Mouse (Mus musculus) testis, postnatal 10 days (tissue): Measurements from ENCODE around the gene Gfod1.

ENCODE experiments used
- DNase-seq: peaks from one replicate; pipeline ENCODE4 v3.0.0; 2021; ENCODE audit warnings: low spot score

The Gfod1 gene

DNA sequence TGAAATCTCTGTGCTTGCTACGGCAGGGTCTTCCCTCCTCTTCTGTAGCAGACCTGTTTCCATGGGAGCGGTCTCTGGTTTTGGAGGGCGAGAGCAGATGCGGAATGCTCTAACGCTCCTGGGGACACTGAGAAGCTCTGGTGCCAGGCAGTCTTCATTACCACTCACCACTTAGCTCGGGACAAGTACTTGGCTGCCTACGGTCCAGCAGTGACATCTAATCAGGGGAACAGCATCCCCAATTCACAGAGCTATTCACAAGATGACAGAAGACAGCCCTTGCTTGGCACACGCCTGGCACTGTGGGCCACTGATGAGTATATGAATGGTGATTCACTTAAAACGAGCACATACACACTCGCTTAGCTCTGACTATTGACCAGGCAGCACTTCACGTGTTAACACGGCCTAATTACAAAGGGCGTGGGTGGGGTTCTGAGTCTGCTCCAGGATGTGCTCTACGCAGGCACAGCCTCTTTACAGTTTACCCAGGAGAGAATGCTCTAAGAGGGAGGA lies 151.9 kb downstream of the Gfod1 start:
- no peak for DNase-seq

DNA sequence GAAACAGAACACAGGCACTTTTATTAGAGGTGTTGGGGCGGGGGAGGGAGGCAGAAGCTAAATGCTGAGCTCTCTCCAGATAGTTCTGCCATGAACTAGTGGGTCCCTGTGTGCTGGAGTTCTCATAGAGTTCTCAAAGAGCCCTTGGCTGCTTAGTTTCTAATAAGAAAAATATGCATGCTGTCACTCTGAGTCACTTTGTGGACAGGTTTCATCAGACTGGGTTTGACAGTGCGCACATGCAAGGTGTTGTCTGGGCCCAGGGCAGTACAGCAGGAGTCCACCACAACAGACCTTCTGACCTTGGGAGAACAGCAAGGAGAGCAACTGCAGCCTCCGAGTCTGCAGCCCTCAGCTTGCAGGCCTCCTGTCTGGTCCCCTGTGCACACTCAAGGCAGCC lies 154.3 kb downstream of the Gfod1 start:
- DNase-seq: no peak

DNA sequence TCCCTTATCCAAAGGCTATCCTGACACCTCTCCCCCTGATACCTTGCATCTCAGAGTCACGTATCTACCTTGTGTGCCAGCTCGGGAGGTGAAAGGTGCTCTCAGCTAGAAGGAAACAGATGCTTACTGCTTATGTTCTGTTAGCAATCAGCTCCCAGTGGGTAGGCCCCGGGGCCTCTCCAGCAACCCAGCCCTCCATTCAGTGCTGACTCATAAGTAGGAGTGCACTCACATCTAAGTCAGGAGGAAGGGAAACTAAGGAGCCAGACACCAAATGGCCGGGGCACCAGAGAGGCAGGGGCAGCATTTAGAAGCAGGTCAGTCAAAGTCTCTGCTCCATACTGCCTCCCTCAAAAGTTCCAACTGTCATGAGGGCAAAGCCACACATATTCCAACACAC lies 155.3 kb downstream of the Gfod1 start:
- no peak for DNase-seq

DNA sequence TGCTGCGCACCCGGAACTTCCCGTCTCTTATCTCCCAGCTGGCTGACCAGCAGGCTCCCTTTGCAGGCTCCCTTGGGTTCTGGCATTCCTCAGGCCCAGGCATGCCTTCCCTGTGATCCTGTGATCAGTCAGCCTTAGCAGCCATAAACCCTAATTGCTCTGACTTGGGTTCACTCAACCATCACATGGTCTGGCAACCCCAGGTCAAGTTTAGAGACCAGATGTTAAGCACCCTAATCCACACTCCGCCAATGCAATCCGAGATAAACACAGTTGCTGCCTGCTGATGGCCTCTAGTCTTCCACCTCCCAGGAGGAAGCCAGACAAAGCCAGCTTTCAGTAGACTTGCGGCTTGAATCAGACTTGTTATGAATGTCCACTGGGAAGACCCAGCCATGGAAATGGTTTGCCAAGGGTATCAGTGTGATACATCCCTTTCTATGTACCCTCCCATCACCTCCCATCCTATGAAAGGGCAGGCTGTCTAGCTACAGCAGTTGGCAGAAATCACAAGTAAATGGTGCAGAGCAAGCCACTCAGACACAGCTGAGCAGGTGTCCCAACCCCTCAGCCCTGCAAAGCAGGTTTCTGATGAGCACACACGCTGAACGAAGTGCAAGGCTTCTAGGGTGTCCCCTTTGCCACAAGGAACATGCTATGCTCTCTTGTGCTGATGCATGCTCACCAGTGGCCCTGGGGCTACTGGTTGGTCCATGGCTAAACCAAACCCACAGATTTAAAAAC lies 157.3 kb downstream of the Gfod1 start:
- DNase-seq: no peak
